Mouse (Mus musculus) G1E (cell line): Measurements from ENCODE around the gene Slc22a13.

Experiments used
- CTCF ChIP-seq: IDR thresholded peaks from 2 replicates; pipeline ENCODE4 v1.5.1; 2012; ENCODE audit warnings: low read depth, low read length, inconsistent platforms, mixed read lengths
- GATA1 ChIP-seq: IDR thresholded peaks from 2 replicates; pipeline ENCODE4 v1.6.1; 2012; ENCODE audit warnings: borderline replicate concordance, low read length, inconsistent platforms, mixed read lengths
- GATA2 ChIP-seq: IDR thresholded peaks from 2 replicates; pipeline ENCODE4 v1.6.1; 2012; ENCODE audit warnings: low read depth, low read length, inconsistent platforms, borderline replicate concordance
- POLR2AphosphoS5 ChIP-seq: IDR thresholded peaks from 2 replicates; pipeline ENCODE4 v1.6.1; 2012; ENCODE audit warnings: low read depth, low read length, inconsistent platforms; ENCODE audit not compliant: insufficient replicate concordance
- TAL1 ChIP-seq: conservative IDR thresholded peaks from 2 replicates; pipeline ENCODE4 v1.6.1; 2012; ENCODE audit warnings: low read depth, low read length, inconsistent platforms, mixed read lengths

- TF ChIP-seq GATA1: no peak
- TF ChIP-seq CTCF: no peak
- no peak for TF ChIP-seq POLR2AphosphoS5
- TF ChIP-seq GATA2: no peak
- no peak for TF ChIP-seq TAL1
These were observed 65.5 kb downstream of the Slc22a13 start for GRCm38 (mm10) chr9:119143372-119143771.
